Mouse (Mus musculus) liver, embryonic 14.5 days (tissue): Measurements from ENCODE around the gene Gm28053. TPM values are rescaled to one million over a fixed set of nuclear protein-coding genes. Genes with fewer than 3 reads are reported as not detected.

ENCODE experiments used
- ATAC-seq: fragments of 200-750 bp; cut with Nextera tagmentation; 2 replicates; pipeline ENCODE4 v1.8.0; 2017; ENCODE audit warnings: moderate number of reproducible peaks, mild to moderate bottlenecking, moderate library complexity; ENCODE audit not compliant: insufficient read depth
- DNase-seq, 3 experiments: peaks; one replicate each; pipeline ENCODE4 v3.0.0-alpha.2; 2012 to 2013; ENCODE audit warnings: low read depth in 3 of 3, low spot score in 3 of 3
- H3K27ac ChIP-seq: fragments of 300-500 bp; sonication (generic); 2 replicates; pipeline ENCODE4 v1.5.1; 2014; ENCODE audit warnings: moderate library complexity, mild to moderate bottlenecking, control low read depth, inconsistent platforms
- H3K27me3 ChIP-seq: fragments of 300-500 bp; sonication (generic); 2 replicates; pipeline ENCODE4 v1.6.1; 2014; ENCODE audit warnings: mild to moderate bottlenecking, low read length, moderate library complexity; ENCODE audit not compliant: control insufficient read depth, insufficient read depth
- H3K36me3 ChIP-seq: fragments of 300-500 bp; sonication (generic); replicated peaks from 2 replicates; pipeline ENCODE4 v1.6.1; 2014; ENCODE audit warnings: low read depth; ENCODE audit not compliant: control insufficient read depth, insufficient read depth
- H3K4me1 ChIP-seq, 2 experiments: fragments of 200-500 bp in 1 of 2; fragments of 300-500 bp in 1 of 2; sonication (generic) in 1 of 2; replicated peaks; 2 replicates each; pipeline ENCODE4 v1.6.1; 2012 to 2014; ENCODE audit warnings: antibody characterized with exemption in 1 of 2, inconsistent platforms in 1 of 2, low read length in 1 of 2; ENCODE audit not compliant: control insufficient read depth in 2 of 2, insufficient read depth in 2 of 2
- H3K4me2 ChIP-seq: fragments of 300-500 bp; sonication (generic); 2 replicates; pipeline ENCODE4 v1.6.1; 2014; ENCODE audit warnings: low read depth, mild to moderate bottlenecking, control low read depth, moderate library complexity
- H3K4me3 ChIP-seq, 2 experiments: fragments of 200-500 bp in 1 of 2; fragments of 300-500 bp in 1 of 2; sonication (generic) in 1 of 2; 2 replicates each; pipeline ENCODE4 v1.5.1; 2012 to 2014; ENCODE audit warnings: low read depth in 2 of 2, low read length in 2 of 2, mild to moderate bottlenecking in 2 of 2, control low read depth in 1 of 2, inconsistent platforms in 1 of 2, moderate library complexity in 1 of 2; ENCODE audit not compliant: insufficient read depth in 1 of 2
- H3K9ac ChIP-seq: fragments of 300-500 bp; sonication (generic); replicated peaks from 2 replicates; pipeline ENCODE4 v1.6.1; 2014; ENCODE audit warnings: mild to moderate bottlenecking, control low read depth, moderate library complexity
- H3K9me3 ChIP-seq: fragments of 300-500 bp; sonication (generic); 2 replicates; pipeline ENCODE4 v1.6.1; 2016; ENCODE audit warnings: low read length, mixed read lengths; ENCODE audit not compliant: control insufficient read depth
- CTCF ChIP-seq: IDR thresholded peaks from 2 replicates; pipeline ENCODE4 v1.5.1; 2016; ENCODE audit warnings: antibody characterized with exemption, low read depth, control low read depth
- EP300 ChIP-seq: IDR thresholded peaks from 2 replicates; pipeline ENCODE4 v1.6.1; 2016; ENCODE audit warnings: antibody characterized with exemption, low read depth
- WGBS: fragments of 180-500 bp; shearing (Covaris S2); extraction: QIAGEN DNeasy Blood & Tissue Kit; methylation state at CpG from one replicate; pipeline ENCODE4 v1.1.7; 2014; ENCODE audit not compliant: insufficient replicate concordance; 5-methylcytosine and 5-hydroxymethylcytosine counted together
- polyA plus RNA-seq, 2 experiments: library from polyadenylated mRNA; depleted of rRNA in 1 of 2; stranded (reverse) in 1 of 2; unstranded in 1 of 2; fragments of >200 nt; fragmentation: Nextera tagmentation in 1 of 2; extraction: Ambion mirVana in 1 of 2; gene quantifications; 2 replicates each; pipeline versions ENCODE4 v1.2.1 to v1.2.3; 2012 to 2014

The Gm28053 gene
- polyA plus RNA-seq, 2 experiments, result 0.39 to 0.48 TPM

DNA sequence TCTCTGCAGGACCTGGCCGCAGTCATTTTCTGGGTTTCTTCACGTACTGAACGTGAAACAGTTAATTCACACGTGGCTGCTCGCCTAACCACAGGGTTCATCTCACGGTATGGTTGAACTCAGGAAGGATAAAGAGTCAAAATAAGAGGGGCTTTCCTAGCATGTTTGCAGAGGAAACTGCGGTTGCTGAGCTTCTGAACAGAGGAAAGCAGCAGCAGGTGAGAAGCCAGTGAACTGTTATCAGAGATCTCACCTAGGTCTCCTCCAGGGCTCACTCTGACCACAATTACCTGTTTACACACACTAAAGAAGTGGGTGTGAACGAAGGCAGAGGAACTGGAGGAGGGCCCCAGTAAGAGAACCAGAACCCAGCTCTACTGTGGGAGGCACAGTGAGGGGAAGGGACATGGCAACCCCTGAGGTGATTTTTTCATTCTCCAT is 14.5 kb downstream of the Gm28053 start:
- ATAC-seq (no peak), DNase-seq (no peak)
- no peaks in the 10 kb centered on the region; a peak in 1 of 4 replicates for H3K4me1 ChIP-seq
- no peaks in the 10 kb centered on the region for H3K27me3 ChIP-seq
- WGBS, result 10% methylated on average over 8 of the region's 8 CpGs
- no peak overlapping the region for H3K9ac ChIP-seq
- H3K4me3 ChIP-seq, result no peak overlapping the region
- no peak for TF ChIP-seq CTCF
- TF ChIP-seq EP300, result no peak
- H3K27ac ChIP-seq, result no peak overlapping the region
- no peak overlapping the region for H3K4me2 ChIP-seq
- no peaks in the 10 kb centered on the region for H3K36me3 ChIP-seq
- H3K9me3 ChIP-seq, result no peaks in the 10 kb centered on the region

DNA sequence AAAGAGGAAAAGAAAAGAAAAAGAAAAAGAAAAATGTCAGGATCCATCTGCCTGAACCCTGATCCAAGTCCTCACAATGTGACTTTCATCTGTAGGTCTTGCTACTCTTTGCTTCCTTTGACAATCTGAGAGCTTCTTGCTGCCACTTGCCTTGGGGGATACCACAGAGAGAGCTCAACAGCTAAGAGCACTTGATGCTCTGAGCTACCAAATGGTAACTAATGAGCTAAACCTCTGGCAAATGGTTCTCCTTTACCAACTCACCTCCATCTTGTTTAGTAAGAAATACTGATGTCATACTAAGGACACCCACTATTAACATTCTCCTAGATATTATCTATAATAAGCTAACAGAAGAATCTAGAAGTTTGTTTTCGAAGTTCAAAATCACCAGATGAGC is 15.3 kb downstream of the Gm28053 start:
- Histone ChIP-seq H3K9ac (no peak overlapping the region), H3K36me3 (no peaks in the 10 kb centered on the region), H3K27ac (no peak overlapping the region), H3K27me3 (no peaks in the 10 kb centered on the region), H3K4me3 (no peak overlapping the region), H3K9me3 (no peaks in the 10 kb centered on the region), H3K4me2 (no peak overlapping the region), H3K4me1 (peaks cover 0 to under 1% of the 10 kb centered on the region in 2 experiments; a peak in 1 of 4 replicates)
- TF ChIP-seq EP300, result no peak
- no peak for TF ChIP-seq CTCF
- 71% methylated on average over 1 of the region's 1 CpGs for WGBS
- no peak for ATAC-seq
- no peak for DNase-seq

DNA sequence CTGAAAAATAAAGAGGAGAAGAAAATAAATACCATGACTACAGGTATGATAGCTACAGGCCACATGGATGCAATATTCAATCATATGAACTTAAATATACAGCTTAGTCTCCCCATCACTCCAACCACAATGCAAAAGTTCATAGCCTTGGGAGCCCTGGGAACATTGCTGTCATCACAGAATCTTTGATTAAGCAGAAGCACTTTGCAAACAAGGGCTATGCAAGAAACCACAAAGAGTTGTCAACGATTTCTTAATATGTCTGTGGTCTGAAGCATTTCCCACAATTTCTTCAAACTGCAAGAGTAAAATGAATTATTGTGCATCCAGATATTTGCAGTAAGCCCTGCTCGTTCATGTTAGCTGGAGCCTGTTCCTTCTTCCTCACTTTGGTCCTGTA is 18.6 kb downstream of the Gm28053 start:
- TF ChIP-seq EP300 (no peak), CTCF (no peak)
- H3K36me3 ChIP-seq, result no peaks in the 10 kb centered on the region
- no peak for DNase-seq
- H3K4me2 ChIP-seq, result no peak overlapping the region
- no peaks in the 10 kb centered on the region for H3K27me3 ChIP-seq
- no peak overlapping the region for H3K9ac ChIP-seq
- peaks cover 0 to 14% of the 10 kb centered on the region in 2 experiments; a peak in 2 of 4 replicates for H3K4me1 ChIP-seq
- no peak for ATAC-seq
- 17% methylated on average over 2 of the region's 2 CpGs for WGBS
- no peaks in the 10 kb centered on the region for H3K9me3 ChIP-seq
- H3K4me3 ChIP-seq, result no peak overlapping the region
- H3K27ac ChIP-seq, result no peak overlapping the region

DNA sequence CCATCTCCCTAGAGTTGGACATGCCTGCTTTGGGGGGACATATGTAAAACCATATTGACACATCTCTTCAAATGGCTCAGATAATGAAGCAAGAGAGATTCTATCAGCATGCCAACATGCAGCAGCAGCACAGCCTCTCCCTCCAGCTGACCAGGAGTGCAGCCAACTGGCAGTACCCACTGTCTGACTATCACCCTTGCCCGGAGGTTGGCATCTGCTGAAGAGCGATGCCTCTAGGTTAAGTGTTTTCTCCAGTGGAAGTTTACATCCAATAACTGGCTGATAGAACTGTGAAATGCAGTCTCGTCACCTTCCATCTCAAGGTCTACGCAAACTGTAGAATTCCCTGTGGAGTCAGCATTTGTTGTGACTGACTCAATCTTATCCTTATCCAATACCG is 19.3 kb downstream of the Gm28053 start:
- H3K9me3 ChIP-seq, result no peaks in the 10 kb centered on the region
- no peak for DNase-seq
- WGBS, result 79% methylated on average over 5 of the region's 5 CpGs
- no peaks in the 10 kb centered on the region for H3K27me3 ChIP-seq
- H3K4me1 ChIP-seq, result peaks cover 0 to 14% of the 10 kb centered on the region in 2 experiments; a peak in 2 of 4 replicates
- H3K27ac ChIP-seq, result no peak overlapping the region
- no peak for ATAC-seq
- no peak overlapping the region for H3K4me2 ChIP-seq
- TF ChIP-seq EP300 (no peak), CTCF (no peak)
- no peak overlapping the region for H3K4me3 ChIP-seq
- H3K9ac ChIP-seq, result no peak overlapping the region
- H3K36me3 ChIP-seq, result no peaks in the 10 kb centered on the region

DNA sequence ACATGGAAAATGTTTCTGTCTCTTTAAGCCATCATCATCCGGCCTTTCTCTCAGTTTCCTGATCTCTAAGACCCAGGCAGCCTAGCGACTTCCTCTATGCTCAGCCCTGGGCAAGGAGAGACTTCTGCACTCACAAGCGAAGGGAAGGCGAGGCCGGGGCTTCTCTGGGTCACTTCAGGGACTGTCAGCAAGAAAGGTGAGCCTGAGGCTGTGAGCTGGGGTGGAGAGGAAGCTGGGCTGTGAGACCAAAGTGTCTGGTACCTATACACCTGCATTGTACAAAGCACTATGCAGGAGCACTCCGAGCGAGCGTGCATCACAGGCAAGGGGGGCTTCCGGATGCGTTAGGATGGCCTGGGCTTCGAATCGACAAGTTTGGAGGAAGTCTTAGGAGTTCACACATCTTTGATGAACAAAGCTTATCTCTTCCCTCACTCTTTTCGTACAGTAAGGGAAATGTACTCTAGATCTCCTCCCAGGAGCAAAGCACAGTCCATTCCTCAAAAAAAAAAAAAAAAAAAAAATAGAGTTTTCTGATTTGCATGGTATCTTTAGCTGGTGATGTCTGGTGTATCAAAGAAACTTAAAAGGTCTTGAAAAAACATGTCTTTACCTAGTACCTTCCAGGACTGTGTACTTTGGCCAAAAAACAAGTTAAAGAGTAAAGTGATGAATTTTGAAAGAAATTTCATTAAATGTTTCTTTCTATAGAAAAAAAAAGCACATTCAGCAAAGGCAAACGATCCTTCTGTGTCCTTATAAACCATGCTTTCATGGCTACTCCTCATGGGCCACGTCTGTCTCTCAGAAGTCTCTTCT is 20.8 kb downstream of the Gm28053 start, which contains the start of gene Gimap1:
Gene Gimap1, plus strand, starts transcription at position 94 of the 819 bp plus-strand sequence.
- Histone ChIP-seq H3K4me3 (peak within 1 kb of the TSS; percentile 3 to 52; a peak in 3 of 4 replicates), H3K4me2 (peak within 1 kb of the TSS; percentile 6; the same call in 1 of the 2 replicates), H3K9me3 (no peaks in the 10 kb centered on the region), H3K9ac (no peak within 1 kb of the TSS), H3K27ac (no peak within 1 kb of the TSS), H3K36me3 (no peaks in the 10 kb centered on the region), H3K27me3 (no peaks in the 10 kb centered on the region), H3K4me1 (peaks cover 0 to 14% of the 10 kb centered on the region in 2 experiments; a peak in 2 of 4 replicates)
- no peak for DNase-seq
- ATAC-seq, result no peak
- TF ChIP-seq EP300 (no peak), CTCF (no peak)
- WGBS, result 15% methylated on average over 15 of the region's 15 CpGs
